Mouse (Mus musculus): Measurements from ENCODE around the gene Arf6. TPM values are rescaled to one million over a fixed set of nuclear protein-coding genes. Genes with fewer than 3 reads are reported as not detected.
"Not testable (repeated sequence)": the region's sequence is repeated elsewhere in the genome, so short reads cannot be mapped to it uniquely, and the experiment has no call there.

Gene Arf6
- total RNA-seq, 2 experiments from 2014 or later: 52.8 to 58.2 TPM

DNA sequence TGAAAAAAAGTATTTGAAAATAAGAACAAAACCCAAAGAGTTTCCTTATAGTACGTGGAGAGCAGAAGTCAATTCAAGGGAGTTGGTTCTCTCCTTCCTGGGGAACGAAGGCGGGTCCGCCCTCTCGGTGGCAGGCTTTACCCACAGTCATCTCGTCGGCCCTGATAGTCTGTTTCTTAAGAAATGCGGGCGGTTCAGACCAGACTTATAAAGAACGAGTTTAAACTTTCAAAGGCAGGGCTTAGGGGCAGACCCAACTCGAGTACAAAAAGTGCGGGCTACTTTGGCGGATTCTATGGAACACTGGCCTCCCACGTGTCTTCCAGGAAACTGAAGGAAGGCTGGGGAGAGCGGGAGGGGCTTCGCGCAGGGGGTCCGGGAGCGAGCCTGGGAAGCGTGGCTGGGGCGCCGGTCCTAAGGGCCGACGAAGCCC, 513 bp upstream of the Arf6 start:
- intact Hi-C loops (cut with DNase I): loop anchor here (5.0 kb wide), 3 partner anchors 86 to 311 kb away; partner anchors contain the start of gene Sos2
- peak in 1 of 2 experiments; percentile 84 for DNase-seq (ENCODE audit: low spot score in 2 of 2)

DNA sequence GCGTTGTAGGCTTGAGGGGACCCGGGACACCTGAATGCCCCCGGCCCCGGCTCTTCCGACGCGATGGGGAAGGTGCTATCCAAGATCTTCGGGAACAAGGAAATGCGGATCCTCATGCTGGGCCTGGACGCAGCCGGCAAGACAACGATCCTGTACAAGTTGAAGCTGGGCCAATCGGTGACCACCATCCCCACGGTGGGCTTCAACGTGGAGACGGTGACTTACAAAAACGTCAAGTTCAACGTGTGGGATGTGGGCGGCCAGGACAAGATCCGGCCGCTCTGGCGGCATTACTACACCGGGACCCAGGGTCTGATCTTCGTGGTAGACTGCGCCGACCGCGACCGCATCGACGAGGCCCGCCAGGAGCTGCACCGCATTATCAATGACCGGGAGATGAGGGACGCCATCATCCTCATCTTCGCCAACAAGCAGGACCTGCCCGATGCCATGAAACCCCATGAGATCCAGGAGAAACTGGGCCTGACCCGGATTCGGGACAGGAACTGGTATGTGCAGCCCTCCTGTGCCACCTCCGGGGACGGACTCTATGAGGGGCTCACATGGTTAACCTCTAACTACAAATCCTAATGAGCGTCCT, 881 bp downstream of the Arf6 start:
- DNase-seq (ENCODE audit: low spot score in 2 of 2): peak; percentile 9 to 11
- intact Hi-C loops (cut with DNase I): loop anchor here (1.0 to 5.0 kb wide), 5 partner anchors 84 to 309 kb away; partner anchors contain the start of genes Sos2 and Vcpkmt

DNA sequence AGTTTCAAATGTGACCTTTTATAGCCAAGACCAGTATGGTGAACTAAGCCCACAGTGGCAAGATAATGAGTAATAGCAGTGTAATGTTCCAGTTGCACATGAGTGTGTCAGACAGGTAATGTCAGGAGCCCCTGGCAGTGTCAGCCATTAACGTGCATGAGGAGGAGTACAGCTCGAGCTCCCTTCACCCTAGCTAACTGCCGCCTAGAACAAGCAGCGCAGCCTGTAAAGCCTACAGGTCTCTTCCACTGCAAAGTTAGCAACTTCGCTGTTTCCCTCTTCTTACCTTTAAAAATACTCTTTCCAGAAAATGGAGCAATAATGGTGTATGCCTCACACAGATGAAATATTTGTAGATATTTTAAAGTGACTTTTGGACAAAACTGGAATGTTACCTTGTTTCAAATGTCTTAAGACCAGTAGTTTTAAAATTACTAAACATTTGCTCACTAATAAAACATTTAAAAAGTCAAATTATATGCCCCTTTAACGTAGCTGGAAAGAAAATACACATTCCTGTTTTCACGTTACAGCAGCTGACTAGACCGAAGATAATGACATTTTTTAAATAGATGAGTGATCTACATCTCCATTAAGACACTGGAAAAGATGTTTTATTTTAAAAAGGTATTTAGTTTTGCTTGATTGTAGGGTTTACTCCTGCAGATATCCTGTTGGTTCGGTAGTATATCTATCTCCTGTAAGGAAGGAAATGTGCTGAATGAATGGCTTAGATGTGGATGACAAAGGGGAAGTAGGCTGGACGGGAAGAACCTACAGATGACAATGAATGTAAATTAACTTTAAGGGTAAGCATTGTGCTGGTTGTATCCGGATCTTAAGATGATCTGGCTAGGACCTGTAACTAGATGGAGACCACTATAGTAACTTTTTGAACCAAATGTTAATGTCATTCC, 2.2 kb downstream of the Arf6 start:
- no peak for DNase-seq (ENCODE audit: low spot score in 2 of 2)
- intact Hi-C loops (cut with DNase I): loop anchor here (2.0 to 5.0 kb wide), 4 partner anchors 83 to 308 kb away; partner anchors contain the start of genes Sos2 and Vcpkmt

- intact Hi-C loops (cut with DNase I): no loop called here
- DNase-seq (ENCODE audit: low spot score in 2 of 2): no peak
These were observed 4.2 kb downstream of the Arf6 start for GRCm38 (mm10) chr12:69376132-69376531.

- intact Hi-C loops (cut with DNase I): no loop called here
- no peak for DNase-seq (ENCODE audit: low spot score in 2 of 2)
These were observed 5.2 kb downstream of the Arf6 start for GRCm38 (mm10) chr12:69377188-69377587.

- intact Hi-C loops (cut with DNase I); DNase-seq (ENCODE audit: low spot score in 2 of 2): not testable (repeated sequence)
These were observed 5.7 kb downstream of the Arf6 start for GRCm38 (mm10) chr12:69377636-69378035.

GRCm38 (mm10) chr12:69378558-69379454, 6.9 kb downstream of the Arf6 start:
- intact Hi-C loops (cut with DNase I): no loop called here

DNA sequence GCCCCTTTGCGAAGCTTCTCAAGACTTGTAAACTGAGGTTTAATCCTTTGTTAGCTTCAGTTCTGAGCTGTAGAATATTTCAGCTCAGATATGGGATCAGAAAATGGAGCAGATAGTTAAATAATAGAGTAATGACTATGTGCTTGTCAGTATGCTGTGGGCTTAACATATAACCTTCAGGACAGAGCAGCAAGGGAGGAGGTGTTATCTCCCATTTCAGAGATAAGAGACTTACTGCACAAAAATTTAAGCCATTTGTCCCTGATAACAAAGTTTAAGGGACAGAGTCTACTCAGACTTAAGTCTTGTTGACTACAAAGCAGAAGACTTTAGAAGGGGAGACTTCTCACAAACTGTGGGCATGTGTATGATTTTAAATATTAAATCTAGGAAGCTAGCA, 10.9 kb downstream of the Arf6 start:
- no peak for DNase-seq (ENCODE audit: low spot score in 2 of 2)
- intact Hi-C loops (cut with DNase I): no loop called here

More at GRCm38 (mm10) chr12:69378558-69379454, 6.9 kb downstream of the Arf6 start:
- DNase-seq (ENCODE audit: low spot score in 2 of 2): no peak

DNA sequence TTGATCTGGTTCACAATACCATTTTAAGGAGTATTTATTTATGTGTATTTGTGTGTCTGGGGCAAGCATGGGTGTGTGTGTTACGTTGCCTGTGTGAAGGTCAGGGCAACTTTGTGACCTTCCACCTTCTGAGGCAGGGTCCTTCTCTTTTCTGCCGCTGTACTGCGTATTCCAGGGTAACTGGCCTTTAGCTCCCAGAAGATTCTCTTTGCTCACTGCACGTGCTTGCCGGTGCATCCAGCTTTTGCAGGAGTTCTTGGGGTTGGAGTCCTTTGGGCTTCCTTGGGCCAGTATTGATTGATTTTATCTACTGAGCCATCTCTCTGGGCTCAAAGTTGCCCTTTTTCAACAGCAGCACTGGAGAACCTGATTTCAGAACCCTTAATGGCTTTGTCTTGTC, 12.7 kb downstream of the Arf6 start:
- intact Hi-C loops (cut with DNase I): no loop called here

GRCm38 (mm10) chr12:69385542-69386280, 13.8 kb downstream of the Arf6 start:
- no peak for DNase-seq (ENCODE audit: low spot score in 2 of 2)
- intact Hi-C loops (cut with DNase I): no loop called here

More for the DNA sequence above, 12.7 kb downstream of the Arf6 start:
- DNase-seq (ENCODE audit: low spot score in 2 of 2): no peak

GRCm38 (mm10) chr12:69386281-69386732, 14.4 kb downstream of the Arf6 start:
- intact Hi-C loops (cut with DNase I); DNase-seq (ENCODE audit: low spot score in 2 of 2): not testable (repeated sequence)

DNA sequence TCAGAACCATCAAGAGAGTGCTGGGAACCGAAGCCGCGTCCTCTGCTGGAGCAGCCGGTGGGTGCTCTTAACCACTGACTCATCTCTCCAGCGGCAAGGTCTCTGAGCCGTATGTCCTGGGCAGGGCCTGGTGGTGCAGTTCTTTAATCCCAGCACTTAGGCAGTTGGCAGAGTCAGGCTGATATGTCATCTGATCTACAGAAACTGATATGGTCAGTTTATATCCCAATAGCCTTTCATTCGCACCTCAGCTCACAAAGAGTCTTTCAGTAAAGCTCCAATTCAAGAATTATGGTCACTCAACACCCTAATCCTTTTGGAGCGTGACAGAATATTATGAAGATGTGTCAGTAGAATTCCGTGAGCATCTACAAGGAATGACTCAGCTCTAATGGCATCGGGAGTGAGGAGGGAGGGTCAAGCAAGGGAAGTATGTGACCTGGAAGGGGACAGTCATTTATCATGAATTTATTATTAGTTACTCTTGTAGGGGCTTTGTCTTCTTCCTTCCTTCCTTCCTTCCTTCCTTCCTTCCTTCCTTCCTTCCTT, 16.4 kb downstream of the Arf6 start:
- DNase-seq (ENCODE audit: low spot score in 2 of 2): no peak
- intact Hi-C loops (cut with DNase I): no loop called here

DNA sequence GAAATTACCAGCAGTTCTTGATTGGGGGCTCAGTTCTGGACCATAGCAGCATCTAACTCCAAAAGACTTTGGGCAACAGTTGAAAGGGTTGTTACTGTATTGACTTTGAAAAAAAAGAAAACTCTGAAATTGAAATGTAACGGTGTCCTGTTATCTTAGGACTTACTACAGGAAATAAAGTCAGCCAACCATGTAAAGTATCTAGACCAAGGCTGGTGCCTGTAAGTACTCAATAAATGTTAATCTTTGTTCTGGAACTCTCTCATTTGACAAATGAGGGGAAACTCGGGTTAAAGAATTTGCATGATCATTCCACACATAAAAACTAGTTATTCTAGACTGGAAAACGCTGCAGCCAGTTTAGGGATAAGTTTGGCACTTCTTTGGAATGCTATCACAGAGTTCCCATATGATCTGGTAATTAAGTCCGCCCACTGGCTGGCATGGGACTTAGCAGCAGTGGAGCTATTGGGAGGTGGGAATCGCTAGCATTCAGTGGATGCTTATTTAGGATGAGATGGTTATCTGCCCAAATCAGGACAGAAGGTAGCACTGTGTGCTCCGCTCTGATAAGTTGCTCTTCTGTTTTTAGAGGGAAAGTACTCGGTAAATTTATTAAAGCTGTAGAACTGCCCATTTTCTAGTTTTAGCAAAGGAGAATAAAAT, 17.5 kb downstream of the Arf6 start:
- intact Hi-C loops (cut with DNase I): no loop called here
- peak; percentile 6 to 37 for DNase-seq (ENCODE audit: low spot score in 2 of 2)

GRCm38 (mm10) chr12:69390000-69390698, 18.2 kb downstream of the Arf6 start:
- intact Hi-C loops (cut with DNase I): no loop called here
- no peak for DNase-seq (ENCODE audit: low spot score in 2 of 2)

GRCm38 (mm10) chr12:69393076-69393475, 21.1 kb downstream of the Arf6 start:
- no peak for DNase-seq (ENCODE audit: low spot score in 2 of 2)
- intact Hi-C loops (cut with DNase I): no loop called here

GRCm38 (mm10) chr12:69394456-69394855, 22.5 kb downstream of the Arf6 start:
- intact Hi-C loops (cut with DNase I): no loop called here
- no peak for DNase-seq (ENCODE audit: low spot score in 2 of 2)

DNA sequence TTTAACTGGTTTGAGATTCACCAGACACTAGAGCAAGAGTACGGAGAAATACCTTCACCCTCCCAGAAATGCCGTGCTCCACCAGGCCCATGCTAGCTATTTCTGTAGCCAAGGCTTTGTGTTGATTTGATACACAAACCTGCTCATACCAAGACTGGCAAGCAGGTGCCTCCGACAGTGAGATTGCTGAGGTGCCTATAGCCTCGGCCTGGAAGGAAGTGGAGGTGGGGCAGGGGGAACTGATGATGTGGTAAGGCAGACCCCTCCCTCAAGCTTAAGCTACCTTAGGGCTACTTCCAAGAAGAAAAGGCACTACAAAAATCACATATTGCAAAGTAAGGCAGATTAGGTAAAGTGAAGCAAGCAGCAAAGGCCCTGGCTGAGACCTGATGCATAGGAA, 28.4 kb downstream of the Arf6 start:
- intact Hi-C loops (cut with DNase I): no loop called here
- no peak for DNase-seq (ENCODE audit: low spot score in 2 of 2)

All from left cerebral cortex, postnatal 25 days (tissue).